Mouse (Mus musculus): ENCODE data around the gene Ddx25. TPM values are rescaled to one million over a fixed set of nuclear protein-coding genes. Genes with fewer than 3 reads are reported as not detected.

Ddx25 gene
- polyA plus RNA-seq, 1 experiment from 2014 or later = 32.4 TPM

- Histone ChIP-seq H3K4me3 (ENCODE audit: low read depth, low read length) (no peak overlapping the region), H3K27ac (ENCODE audit: low read length) (no peak overlapping the region), H3K4me1 (ENCODE audit: control insufficient read depth, insufficient read depth, low read length) (peaks cover 15% of the 10 kb centered on the region), H3K9ac (ENCODE audit: low read depth, low read length) (no peak overlapping the region), H3K9me3 (replicated peaks; ENCODE audit: control insufficient read depth, low read length, poor library complexity, severe bottlenecking) (no peaks in the 10 kb centered on the region), H3K4me2 (ENCODE audit: low read length) (no peak overlapping the region), H3K36me3 (ENCODE audit: control insufficient read depth, insufficient read depth, low read length) (peaks cover 19% of the 10 kb centered on the region), H3K27me3 (ENCODE audit: control insufficient read depth, insufficient read depth, low read depth, low read length) (no peaks in the 10 kb centered on the region)
- ATAC-seq = no peak
- 97% methylated on average over 5 of the region's 5 CpGs for WGBS
These were observed 6.4 kb upstream of the Ddx25 start for GRCm38 (mm10) chr9:35564536-35565240.

- Histone ChIP-seq H3K4me3 (ENCODE audit: low read depth, low read length) (no peak overlapping the region), H3K9ac (ENCODE audit: low read depth, low read length) (no peak overlapping the region), H3K9me3 (replicated peaks; ENCODE audit: control insufficient read depth, low read length, poor library complexity, severe bottlenecking) (no peaks in the 10 kb centered on the region), H3K36me3 (ENCODE audit: control insufficient read depth, insufficient read depth, low read length) (peaks cover 16% of the 10 kb centered on the region), H3K4me2 (ENCODE audit: low read length) (no peak overlapping the region), H3K27ac (ENCODE audit: low read length) (no peak overlapping the region), H3K4me1 (ENCODE audit: control insufficient read depth, insufficient read depth, low read length) (peaks cover 16% of the 10 kb centered on the region), H3K27me3 (ENCODE audit: control insufficient read depth, insufficient read depth, low read depth, low read length) (no peaks in the 10 kb centered on the region)
- ATAC-seq = no peak
- WGBS = 92% methylated on average over 6 of the region's 6 CpGs
These were observed 3.3 kb upstream of the Ddx25 start for GRCm38 (mm10) chr9:35561583-35561982.

GRCm38 (mm10) chr9:35561076-35561475 is 2.7 kb upstream of the Ddx25 start:
- Histone ChIP-seq H3K27ac (ENCODE audit: low read length) (no peak overlapping the region), H3K9ac (ENCODE audit: low read depth, low read length) (no peak overlapping the region), H3K36me3 (ENCODE audit: control insufficient read depth, insufficient read depth, low read length) (peaks cover 14% of the 10 kb centered on the region), H3K4me1 (ENCODE audit: control insufficient read depth, insufficient read depth, low read length) (peaks cover 16% of the 10 kb centered on the region), H3K27me3 (ENCODE audit: control insufficient read depth, insufficient read depth, low read depth, low read length) (no peaks in the 10 kb centered on the region), H3K4me3 (ENCODE audit: low read depth, low read length) (no peak overlapping the region), H3K4me2 (ENCODE audit: low read length) (no peak overlapping the region), H3K9me3 (replicated peaks; ENCODE audit: control insufficient read depth, low read length, poor library complexity, severe bottlenecking) (no peaks in the 10 kb centered on the region)
- 97% methylated on average over 11 of the region's 11 CpGs for WGBS
- ATAC-seq = no peak

GRCm38 (mm10) chr9:35559009-35559890 is 922 bp upstream of the Ddx25 start:
- peak overlapping the region; percentile 73 for H3K4me3 ChIP-seq (ENCODE audit: low read depth, low read length)
- ATAC-seq = peak; percentile 92
- H3K4me1 ChIP-seq (ENCODE audit: control insufficient read depth, insufficient read depth, low read length) = peaks cover 16% of the 10 kb centered on the region
- H3K27me3 ChIP-seq (ENCODE audit: control insufficient read depth, insufficient read depth, low read depth, low read length) = no peaks in the 10 kb centered on the region
- H3K36me3 ChIP-seq (ENCODE audit: control insufficient read depth, insufficient read depth, low read length) = peaks cover 7% of the 10 kb centered on the region
- peak overlapping the region; percentile 73 for H3K9ac ChIP-seq (ENCODE audit: low read depth, low read length)
- 2% methylated on average over 31 of the region's 31 CpGs for WGBS
- no peaks in the 10 kb centered on the region for H3K9me3 ChIP-seq (replicated peaks; ENCODE audit: control insufficient read depth, low read length, poor library complexity, severe bottlenecking)
- peak overlapping the region; percentile 90 for H3K27ac ChIP-seq (ENCODE audit: low read length)
- H3K4me2 ChIP-seq (ENCODE audit: low read length) = peak overlapping the region; percentile 92

- no peak overlapping the region for H3K27ac ChIP-seq (ENCODE audit: low read length)
- H3K9ac ChIP-seq (ENCODE audit: low read depth, low read length) = no peak overlapping the region
- H3K36me3 ChIP-seq (ENCODE audit: control insufficient read depth, insufficient read depth, low read length) = peaks cover 4% of the 10 kb centered on the region
- H3K27me3 ChIP-seq (ENCODE audit: control insufficient read depth, insufficient read depth, low read depth, low read length) = no peaks in the 10 kb centered on the region
- H3K4me3 ChIP-seq (ENCODE audit: low read depth, low read length) = no peak overlapping the region
- H3K4me2 ChIP-seq (ENCODE audit: low read length) = peak overlapping the region; percentile 92
- peaks cover 16% of the 10 kb centered on the region for H3K4me1 ChIP-seq (ENCODE audit: control insufficient read depth, insufficient read depth, low read length)
- H3K9me3 ChIP-seq (replicated peaks; ENCODE audit: control insufficient read depth, low read length, poor library complexity, severe bottlenecking) = no peaks in the 10 kb centered on the region
- 71% methylated on average over 12 of the region's 12 CpGs for WGBS
- no peak for ATAC-seq
These were observed 1.7 kb downstream of the Ddx25 start for GRCm38 (mm10) chr9:35556494-35557102.

- Histone ChIP-seq H3K9me3 (replicated peaks; ENCODE audit: control insufficient read depth, low read length, poor library complexity, severe bottlenecking) (no peaks in the 10 kb centered on the region), H3K4me2 (ENCODE audit: low read length) (no peak overlapping the region), H3K9ac (ENCODE audit: low read depth, low read length) (no peak overlapping the region), H3K27ac (ENCODE audit: low read length) (no peak overlapping the region), H3K4me1 (ENCODE audit: control insufficient read depth, insufficient read depth, low read length) (no peaks in the 10 kb centered on the region), H3K27me3 (ENCODE audit: control insufficient read depth, insufficient read depth, low read depth, low read length) (no peaks in the 10 kb centered on the region), H3K36me3 (ENCODE audit: control insufficient read depth, insufficient read depth, low read length) (peaks cover 12% of the 10 kb centered on the region), H3K4me3 (ENCODE audit: low read depth, low read length) (no peak overlapping the region)
- WGBS = 86% methylated on average over 9 of the region's 9 CpGs
- 0 out of 2 replicates have a peak, but pooled peaks have one; percentile 26 for ATAC-seq
These were observed 9.9 kb downstream of the Ddx25 start for GRCm38 (mm10) chr9:35548455-35548854.

GRCm38 (mm10) chr9:35546745-35547144 is 11.6 kb downstream of the Ddx25 start:
- H3K4me2 ChIP-seq (ENCODE audit: low read length) = no peak overlapping the region
- 88% methylated on average over 9 of the region's 9 CpGs for WGBS
- H3K4me3 ChIP-seq (ENCODE audit: low read depth, low read length) = no peak overlapping the region
- no peak overlapping the region for H3K27ac ChIP-seq (ENCODE audit: low read length)
- no peak overlapping the region for H3K9ac ChIP-seq (ENCODE audit: low read depth, low read length)
- H3K4me1 ChIP-seq (ENCODE audit: control insufficient read depth, insufficient read depth, low read length) = no peaks in the 10 kb centered on the region
- H3K27me3 ChIP-seq (ENCODE audit: control insufficient read depth, insufficient read depth, low read depth, low read length) = no peaks in the 10 kb centered on the region
- peaks cover 18% of the 10 kb centered on the region for H3K36me3 ChIP-seq (ENCODE audit: control insufficient read depth, insufficient read depth, low read length)
- ATAC-seq = no peak
- no peaks in the 10 kb centered on the region for H3K9me3 ChIP-seq (replicated peaks; ENCODE audit: control insufficient read depth, low read length, poor library complexity, severe bottlenecking)

- Histone ChIP-seq H3K36me3 (ENCODE audit: control insufficient read depth, insufficient read depth, low read length) (peaks cover 20% of the 10 kb centered on the region), H3K4me1 (ENCODE audit: control insufficient read depth, insufficient read depth, low read length) (no peaks in the 10 kb centered on the region), H3K9me3 (replicated peaks; ENCODE audit: control insufficient read depth, low read length, poor library complexity, severe bottlenecking) (no peaks in the 10 kb centered on the region), H3K9ac (ENCODE audit: low read depth, low read length) (no peak overlapping the region), H3K4me3 (ENCODE audit: low read depth, low read length) (no peak overlapping the region), H3K27me3 (ENCODE audit: control insufficient read depth, insufficient read depth, low read depth, low read length) (no peaks in the 10 kb centered on the region), H3K27ac (ENCODE audit: low read length) (no peak overlapping the region), H3K4me2 (ENCODE audit: low read length) (no peak overlapping the region)
- WGBS = 73% methylated on average over 12 of the region's 12 CpGs
- no peak for ATAC-seq
These were observed 12.6 kb downstream of the Ddx25 start for GRCm38 (mm10) chr9:35545704-35546103.

All from midbrain, embryonic 16.5 days (tissue).